Mouse (Mus musculus): ENCODE results near the gene Hist1h3e. TPM values are rescaled to one million over a fixed set of nuclear protein-coding genes. Genes with fewer than 3 reads are reported as not detected.

Gene Hist1h3e
- polyA plus RNA-seq, 1 experiment from 2014 or later = 0.83 TPM

Other genes starting within 250 kb of the Hist1h3e start
- gene Zfp322a, start 193.2 kb downstream of the Hist1h3e start, polyA plus RNA-seq (2017; shearing (Covaris generic)) = 31.4 TPM
- 12.6 TPM for gene Abt1, start 138.5 kb downstream of the Hist1h3e start, polyA plus RNA-seq (2017; shearing (Covaris generic))
- not detected for gene Btn1a1, start 96.5 kb downstream of the Hist1h3e start, polyA plus RNA-seq (2017; shearing (Covaris generic))
- not detected for gene Btn2a2, start 73.5 kb downstream of the Hist1h3e start, polyA plus RNA-seq (2017; shearing (Covaris generic))
- 5.4 TPM for gene Hist1h4h, start 31.3 kb downstream of the Hist1h3e start, polyA plus RNA-seq (2017; shearing (Covaris generic))
- gene Hist1h2af, start 28.5 kb downstream of the Hist1h3e start, polyA plus RNA-seq (2017; shearing (Covaris generic)) = not detected
- gene Hist1h3g, start 26.9 kb downstream of the Hist1h3e start, polyA plus RNA-seq (2017; shearing (Covaris generic)) = not detected
- 0.53 TPM for gene Hist1h2bh, start 19.0 kb downstream of the Hist1h3e start, polyA plus RNA-seq (2017; shearing (Covaris generic))
- gene Hist1h3f, start 18.3 kb downstream of the Hist1h3e start, polyA plus RNA-seq (2017; shearing (Covaris generic)) = 0.29 TPM
- 1.1 TPM for gene Hist1h4f, start 10.7 kb downstream of the Hist1h3e start, polyA plus RNA-seq (2017; shearing (Covaris generic))
- 0.20 TPM for gene Hist1h1d, start 9.1 kb downstream of the Hist1h3e start, polyA plus RNA-seq (2017; shearing (Covaris generic))
- 0.97 TPM for gene Hist1h2ae, start 8.9 kb upstream of the Hist1h3e start, polyA plus RNA-seq (2017; shearing (Covaris generic))
- 2.8 TPM for gene Hist1h2bg, start 9.0 kb upstream of the Hist1h3e start, polyA plus RNA-seq (2017; shearing (Covaris generic))
- not detected for gene Hist1h2bf, start 11.8 kb upstream of the Hist1h3e start, polyA plus RNA-seq (2017; shearing (Covaris generic))
- gene Hist1h2ad, start 12.0 kb upstream of the Hist1h3e start, polyA plus RNA-seq (2017; shearing (Covaris generic)) = not detected
- not detected for gene Hist1h3d, start 13.4 kb upstream of the Hist1h3e start, polyA plus RNA-seq (2017; shearing (Covaris generic))
- gene Hist1h4d, start 19.2 kb upstream of the Hist1h3e start, polyA plus RNA-seq (2017; shearing (Covaris generic)) = 36.0 TPM
- 2.7 TPM for gene Hist1h2be, start 58.8 kb upstream of the Hist1h3e start, polyA plus RNA-seq (2017; shearing (Covaris generic))
- 6.7 TPM for gene Hist1h1e, start 60.2 kb upstream of the Hist1h3e start, polyA plus RNA-seq (2017; shearing (Covaris generic))
- gene Hist1h2ac, start 121.6 kb upstream of the Hist1h3e start, polyA plus RNA-seq (2017; shearing (Covaris generic)) = 0.36 TPM
- 6.1 TPM for gene Hist1h2bc, start 121.8 kb upstream of the Hist1h3e start, polyA plus RNA-seq (2017; shearing (Covaris generic))
- not detected for gene Hist1h1t, start 133.4 kb upstream of the Hist1h3e start, polyA plus RNA-seq (2017; shearing (Covaris generic))
- 3.7 TPM for gene Hist1h4c, start 136.1 kb upstream of the Hist1h3e start, polyA plus RNA-seq (2017; shearing (Covaris generic))
- gene Hfe, start 148.5 kb upstream of the Hist1h3e start, polyA plus RNA-seq (2017; shearing (Covaris generic)) = 0.92 TPM
- gene Hist1h1c, start 176.4 kb upstream of the Hist1h3e start, polyA plus RNA-seq (2017; shearing (Covaris generic)) = 11.3 TPM
- not detected for gene Hist1h3c, start 183.2 kb upstream of the Hist1h3e start, polyA plus RNA-seq (2017; shearing (Covaris generic))
- 0.86 TPM for gene Hist1h2bb, start 184.4 kb upstream of the Hist1h3e start, polyA plus RNA-seq (2017; shearing (Covaris generic))
- not detected for gene Hist1h2ab, start 188.8 kb upstream of the Hist1h3e start, polyA plus RNA-seq (2017; shearing (Covaris generic))
- 0.67 TPM for gene Hist1h3b, start 189.9 kb upstream of the Hist1h3e start, polyA plus RNA-seq (2017; shearing (Covaris generic))
- gene Hist1h4b, start 194.6 kb upstream of the Hist1h3e start, polyA plus RNA-seq (2017; shearing (Covaris generic)) = 9.6 TPM
- not detected for gene Hist1h4a, start 198.9 kb upstream of the Hist1h3e start, polyA plus RNA-seq (2017; shearing (Covaris generic))
- 1.6 TPM for gene Hist1h3a, start 200.0 kb upstream of the Hist1h3e start, polyA plus RNA-seq (2017; shearing (Covaris generic))
- gene Hist1h1a, start 201.3 kb upstream of the Hist1h3e start, polyA plus RNA-seq (2017; shearing (Covaris generic)) = 1.3 TPM
- not detected for gene Trim38, start 207.5 kb upstream of the Hist1h3e start, polyA plus RNA-seq (2017; shearing (Covaris generic))
- not detected for gene Slc17a2, start 244.6 kb upstream of the Hist1h3e start, polyA plus RNA-seq (2017; shearing (Covaris generic))

Measured in CD4-positive, CD25-positive, alpha-beta regulatory T cell, adult 9 weeks (primary cell).